Mouse (Mus musculus) heart, postnatal 0 days (tissue): ENCODE data around the gene Gal3st4.

ENCODE experiments used
- CTCF ChIP-seq: IDR thresholded peaks from 2 replicates; pipeline ENCODE4 v1.5.1; 2016; ENCODE audit warnings: antibody characterized with exemption, control low read depth, low read depth
- EP300 ChIP-seq: IDR thresholded peaks from 2 replicates; pipeline ENCODE4 v1.6.1; 2016; ENCODE audit warnings: antibody characterized with exemption, low read depth

DNA sequence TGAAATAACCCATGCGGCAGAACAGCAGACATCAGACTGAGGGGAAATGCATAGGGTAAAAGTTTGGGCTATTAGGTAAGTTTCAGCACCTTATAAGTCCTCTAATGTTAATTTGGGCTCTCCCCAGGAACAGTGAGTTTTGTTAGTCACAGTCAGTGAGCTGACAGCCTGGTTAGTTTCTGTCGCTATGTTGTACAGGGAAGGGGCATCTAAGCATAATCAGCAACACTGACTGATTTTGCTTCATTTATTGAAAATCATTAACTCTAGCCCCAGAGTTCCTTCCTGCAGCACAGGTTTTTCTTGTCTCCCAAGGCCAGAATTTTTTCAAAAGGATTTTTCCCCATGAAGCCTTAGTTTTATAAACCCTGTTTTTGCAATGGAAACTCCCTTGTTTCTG lies 38.9 kb downstream of the Gal3st4 start:
- TF ChIP-seq CTCF, result no peak
- no peak for TF ChIP-seq EP300
